Mouse (Mus musculus) urinary bladder, postnatal 10 days (tissue): ENCODE data around the gene Gpatch11.

Experiments used
- DNase-seq: peaks from one replicate; pipeline ENCODE4 v3.0.0; 2022; ENCODE audit warnings: low spot score

The Gpatch11 gene

DNA sequence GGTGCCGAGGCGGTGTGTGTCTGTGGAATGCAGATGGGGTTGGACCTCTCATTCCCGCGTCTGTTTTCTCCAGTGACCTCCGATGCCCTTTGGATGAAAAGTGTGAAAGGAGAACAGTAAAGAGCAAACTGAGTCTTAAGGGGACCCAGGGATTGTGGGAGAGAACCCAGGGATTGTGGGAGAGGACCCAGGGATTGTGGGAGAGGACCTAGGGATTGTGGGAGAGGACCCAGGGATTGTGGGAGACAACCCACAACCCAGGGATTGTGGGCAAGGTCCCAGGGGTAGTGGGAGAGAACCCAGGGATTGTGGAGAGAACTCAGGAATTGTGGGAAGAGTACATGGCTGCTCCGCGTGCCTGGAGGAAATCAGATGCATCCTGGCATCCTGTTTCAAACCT lies 59.6 kb downstream of the Gpatch11 start:
- DNase-seq = no peak

DNA sequence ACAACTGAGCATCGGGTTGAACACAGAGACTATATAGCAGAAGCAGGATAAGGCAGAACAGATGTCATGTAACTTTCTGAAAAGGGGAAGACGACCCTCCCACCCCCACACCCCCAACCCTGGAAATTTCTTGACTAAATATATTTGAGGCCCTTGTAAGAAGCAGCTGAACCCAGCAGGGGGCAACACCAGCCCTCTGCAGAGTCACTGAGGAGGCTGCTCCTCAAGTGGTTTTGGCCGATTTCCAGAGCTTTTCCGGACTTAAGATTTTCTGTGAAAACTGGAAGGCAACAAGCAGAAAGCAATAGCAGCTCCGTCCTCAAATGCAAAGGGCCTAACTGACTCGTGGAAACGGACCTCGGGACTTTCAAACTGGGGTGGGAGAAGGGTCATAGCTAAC lies 60.0 kb downstream of the Gpatch11 start:
- DNase-seq = no peak
